Mouse (Mus musculus) urinary bladder, postnatal 4 days (tissue): ENCODE results near the gene Vasn.
"Not testable (repeated sequence)": the region's sequence is repeated elsewhere in the genome, so short reads cannot be mapped to it uniquely, and the experiment has no call there.

Experiments used
- DNase-seq, 2 experiments: peaks; one replicate each; pipeline ENCODE4 v3.0.0; 2021 to 2022; ENCODE audit warnings: low spot score in 2 of 2

The Vasn gene

GRCm38 (mm10) chr16:4667190-4667808 is 27.6 kb downstream of the Vasn start:
- peak; percentile 69 to 87 for DNase-seq

DNA sequence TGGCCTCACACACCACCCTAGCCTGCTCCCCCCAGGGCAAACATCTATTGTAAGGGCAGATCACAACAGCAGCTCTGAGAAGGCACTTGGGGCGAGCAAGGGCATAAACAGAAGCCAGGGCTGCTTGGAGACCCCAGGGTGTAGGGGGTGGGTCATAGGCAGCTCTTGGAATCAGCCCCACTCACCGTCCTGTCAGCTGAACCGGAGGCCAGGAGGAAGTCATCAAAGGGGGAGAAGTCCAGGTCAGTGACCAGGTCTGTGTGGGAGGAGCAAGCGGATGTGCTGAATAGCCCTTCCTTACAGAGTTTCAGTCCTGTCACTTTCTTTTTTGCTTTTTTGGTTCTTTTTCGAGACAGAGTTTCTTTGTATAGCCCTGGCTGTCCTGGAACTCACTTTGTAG is 30.6 kb downstream of the Vasn start:
- no peak for DNase-seq

DNA sequence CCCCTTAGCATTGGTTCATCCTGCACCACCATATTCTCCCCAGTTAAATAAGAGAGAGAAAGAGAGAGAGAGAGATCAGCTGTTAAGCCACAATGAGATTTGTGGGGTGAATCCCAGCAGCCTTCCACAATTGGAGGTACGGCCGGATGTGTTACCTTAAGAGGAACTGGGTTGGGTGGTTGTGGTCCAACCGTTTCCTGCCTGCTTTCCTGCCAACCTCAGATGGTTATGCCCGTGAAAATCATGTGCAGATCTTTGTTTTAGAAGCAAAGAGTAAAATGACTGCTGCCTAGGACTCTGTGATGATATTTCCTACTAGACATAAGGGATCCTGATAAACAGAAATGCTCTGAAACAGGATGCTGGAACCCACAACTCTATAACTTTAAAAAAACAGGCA is 34.4 kb downstream of the Vasn start:
- no peak for DNase-seq

DNA sequence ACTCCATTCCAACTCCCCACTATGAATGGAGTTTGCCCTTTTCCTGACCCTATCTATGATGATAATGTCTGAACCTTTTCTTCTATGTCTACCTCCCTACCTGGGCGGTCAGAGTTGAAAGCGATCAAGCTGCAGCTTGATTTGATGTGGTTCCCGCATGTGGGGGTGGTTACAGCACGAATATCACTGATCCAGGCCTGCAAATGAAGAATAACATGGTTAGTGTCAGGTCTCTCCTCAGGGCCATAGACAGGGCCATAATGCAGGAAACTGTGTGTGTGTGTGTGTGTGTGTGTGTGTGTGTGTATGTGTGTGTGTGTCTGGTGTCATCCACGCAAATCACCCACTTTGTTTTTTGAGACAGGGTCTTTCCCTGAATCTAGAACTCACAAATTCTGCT is 37.1 kb downstream of the Vasn start:
- DNase-seq = no peak

DNA sequence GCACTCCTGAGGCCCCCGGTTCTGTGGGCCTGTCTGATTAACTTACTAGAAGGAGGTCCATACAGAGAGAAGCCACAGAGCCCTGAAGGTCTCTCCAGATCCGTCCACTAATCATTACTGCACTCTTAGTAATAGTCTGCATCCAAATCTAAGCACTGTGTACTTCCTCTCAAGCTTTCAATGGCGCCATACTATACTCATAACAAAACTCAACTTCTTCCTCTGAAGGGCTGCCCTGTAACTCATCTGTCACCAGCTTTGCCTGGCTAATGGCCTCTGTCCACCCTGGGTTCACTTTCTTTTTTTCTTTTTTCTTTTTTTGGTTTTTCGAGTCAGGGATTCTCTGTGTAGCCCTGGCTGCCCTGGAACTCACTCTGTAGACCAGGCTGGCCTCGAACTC is 38.3 kb downstream of the Vasn start:
- DNase-seq = no peak

- peak; percentile 79 to 90 for DNase-seq
Observed at GRCm38 (mm10) chr16:4679121-4680018, 39.6 kb downstream of the Vasn start, which contains the start of gene Coro7. TSS of gene Coro7 (minus strand) at chr16:4679777.

DNA sequence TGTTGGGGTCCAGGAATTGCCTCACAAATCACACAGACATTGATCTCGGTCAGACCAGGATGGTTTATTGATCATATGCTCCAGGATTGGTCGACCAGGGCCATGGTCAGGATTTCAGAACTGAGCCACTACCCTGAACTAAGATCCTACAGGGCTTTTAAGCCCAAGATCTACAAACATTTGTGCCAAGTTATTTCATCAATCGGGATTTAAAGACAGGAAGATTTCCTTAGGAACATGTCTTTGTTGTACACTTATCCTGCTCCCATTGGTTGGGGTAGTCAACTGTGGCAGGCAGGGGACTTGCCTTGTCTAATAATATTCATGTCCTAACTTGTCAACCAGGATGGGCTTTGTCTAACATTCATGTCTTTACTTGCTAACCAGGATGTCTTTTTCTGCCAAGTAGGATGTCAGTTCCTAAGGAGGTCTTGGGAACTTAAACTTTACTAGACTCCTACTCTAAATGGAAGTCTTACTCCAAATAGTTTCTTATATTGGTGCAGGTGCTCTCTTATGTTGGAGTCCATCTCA is 41.2 kb downstream of the Vasn start:
- DNase-seq = not testable (repeated sequence)

DNA sequence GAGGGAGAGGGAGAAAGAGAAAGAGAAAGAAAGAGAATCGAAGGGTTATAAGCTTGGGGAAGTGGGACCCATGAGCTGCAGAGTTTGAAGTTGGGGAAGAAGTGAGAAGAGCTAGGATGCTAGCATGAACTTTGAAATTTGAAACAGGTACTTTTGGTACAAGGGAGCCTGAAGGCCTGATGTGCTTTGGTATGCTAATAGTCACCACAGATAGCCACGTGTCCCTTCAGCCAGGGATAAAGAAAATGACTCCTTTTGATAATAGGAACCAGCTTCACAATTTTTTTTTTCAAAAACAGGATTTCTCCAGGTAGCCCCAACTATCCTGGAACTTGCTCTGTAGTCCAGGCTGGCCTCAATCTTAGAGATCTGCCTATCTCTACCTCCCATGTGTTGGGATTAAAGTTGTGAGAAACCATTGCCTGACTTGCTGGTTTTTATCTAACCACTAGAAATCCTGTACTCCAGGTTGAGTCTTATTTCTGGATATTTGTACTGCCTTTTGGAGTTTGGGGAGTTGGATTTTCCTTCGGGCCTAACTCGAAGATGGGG is 43.0 kb downstream of the Vasn start:
- no peak for DNase-seq

GRCm38 (mm10) chr16:4683193-4683580 is 43.4 kb downstream of the Vasn start:
- no peak for DNase-seq

GRCm38 (mm10) chr16:4683581-4684456 is 44.1 kb downstream of the Vasn start:
- DNase-seq = peak; percentile 93 to 96

- no peak for DNase-seq
Observed at GRCm38 (mm10) chr16:4684457-4684791, 44.7 kb downstream of the Vasn start.

DNA sequence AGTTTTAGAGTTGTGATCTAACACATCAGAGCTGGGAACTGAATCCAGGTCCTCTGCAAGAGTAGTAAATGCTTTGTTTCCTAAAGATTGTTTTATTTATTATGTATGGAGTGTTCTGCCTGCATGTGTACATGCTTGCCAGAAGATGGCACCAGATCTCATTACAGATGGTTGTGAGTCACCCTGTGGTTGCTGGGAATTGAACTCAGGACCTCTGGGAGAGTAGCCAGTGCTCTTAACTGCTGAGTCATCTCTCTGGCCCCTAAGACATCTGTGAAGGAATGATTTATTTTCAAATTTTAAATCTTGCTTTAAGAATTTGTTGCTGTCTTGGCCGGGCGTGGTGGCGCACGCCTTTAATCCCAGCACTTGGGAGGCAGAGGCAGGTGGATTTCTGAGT is 49.6 kb downstream of the Vasn start:
- not testable (repeated sequence) for DNase-seq
